Mouse (Mus musculus) lung, embryonic 16.5 days (tissue): ENCODE data around the gene Ptgdr2. TPM values are rescaled to one million over a fixed set of nuclear protein-coding genes. Genes with fewer than 3 reads are reported as not detected.

Experiments used
- ATAC-seq: fragments of 200-750 bp; cut with Nextera tagmentation; 2 replicates; pipeline ENCODE4 v1.8.0; 2017; ENCODE audit warnings: low read depth, mild to moderate bottlenecking, moderate library complexity
- H3K27ac ChIP-seq: fragments of 300-500 bp; sonication (generic); 2 replicates; pipeline ENCODE4 v1.5.1; 2014; ENCODE audit warnings: mild to moderate bottlenecking, control low read depth, low read length
- H3K27me3 ChIP-seq: fragments of 300-500 bp; sonication (generic); 2 replicates; pipeline ENCODE4 v1.6.1; 2014; ENCODE audit warnings: low read depth, low read length, mixed read lengths; ENCODE audit not compliant: control insufficient read depth, insufficient read depth
- H3K36me3 ChIP-seq: fragments of 300-500 bp; sonication (generic); 2 replicates; pipeline ENCODE4 v1.6.1; 2014; ENCODE audit warnings: low read length; ENCODE audit not compliant: control insufficient read depth, insufficient read depth
- H3K4me1 ChIP-seq: fragments of 300-500 bp; sonication (generic); replicated peaks from 2 replicates; pipeline ENCODE4 v1.6.1; 2014; ENCODE audit warnings: low read length, mixed read lengths; ENCODE audit not compliant: control insufficient read depth, insufficient read depth
- H3K4me2 ChIP-seq: fragments of 300-500 bp; sonication (generic); 2 replicates; pipeline ENCODE4 v1.6.1; 2014; ENCODE audit warnings: low read depth, low read length, control low read depth
- H3K4me3 ChIP-seq: fragments of 300-500 bp; sonication (generic); 2 replicates; pipeline ENCODE4 v1.5.1; 2014; ENCODE audit warnings: mild to moderate bottlenecking, low read length, control low read depth
- H3K9ac ChIP-seq: fragments of 300-500 bp; sonication (generic); 2 replicates; pipeline ENCODE4 v1.6.1; 2014; ENCODE audit warnings: low read length, control low read depth
- H3K9me3 ChIP-seq: fragments of 300-500 bp; sonication (generic); 2 replicates; pipeline ENCODE4 v1.6.1; 2016; ENCODE audit warnings: low read length; ENCODE audit not compliant: control insufficient read depth
- WGBS: fragments of 180-500 bp; shearing (Covaris S2); extraction: QIAGEN DNeasy Blood & Tissue Kit; methylation state at CpG from one replicate; pipeline ENCODE4 v1.1.7; 2014; 5-methylcytosine and 5-hydroxymethylcytosine counted together
- polyA plus RNA-seq: library from polyadenylated mRNA; unstranded; fragments of >200 nt; fragmentation: Nextera tagmentation; extraction: Ambion mirVana; gene quantifications from 2 replicates; pipeline ENCODE4 v1.2.1, GENCODE M21; 2015

Gene Ptgdr2
- polyA plus RNA-seq, 1 experiment from 2014 or later = 0.11 TPM

- Histone ChIP-seq H3K27ac (peak overlapping the region; percentile 70), H3K4me1 (0 out of 2 replicates have a peak, but pooled peaks cover 4% of the 10 kb centered on the region), H3K36me3 (no peaks in the 10 kb centered on the region), H3K27me3 (peaks cover 6% of the 10 kb centered on the region; the same call in 1 of the 2 replicates), H3K4me2 (no peak overlapping the region), H3K9me3 (no peaks in the 10 kb centered on the region), H3K9ac (no peak overlapping the region), H3K4me3 (no peak overlapping the region)
- WGBS = 18% methylated on average over 11 of the region's 11 CpGs
- peak; percentile 87 for ATAC-seq
These were observed 22.4 kb downstream of the Ptgdr2 start for GRCm38 (mm10) chr19:10959085-10959977.

GRCm38 (mm10) chr19:10959978-10960346 lies 23.0 kb downstream of the Ptgdr2 start:
- H3K4me2 ChIP-seq = no peak overlapping the region
- no peak for ATAC-seq
- 34% methylated on average over 12 of the region's 12 CpGs for whole genome bisulfite sequencing

GRCm38 (mm10) chr19:10965721-10966120 lies 28.8 kb downstream of the Ptgdr2 start:
- Histone ChIP-seq H3K4me1 (no peaks in the 10 kb centered on the region), H3K9me3 (no peaks in the 10 kb centered on the region), H3K4me2 (no peak overlapping the region), H3K36me3 (no peaks in the 10 kb centered on the region), H3K9ac (no peak overlapping the region), H3K4me3 (no peak overlapping the region), H3K27ac (no peak overlapping the region), H3K27me3 (no peaks in the 10 kb centered on the region)
- WGBS = 78% methylated on average over 7 of the region's 7 CpGs
- no peak for ATAC-seq

More at GRCm38 (mm10) chr19:10959978-10960346, 23.0 kb downstream of the Ptgdr2 start:
- H3K4me3 ChIP-seq = no peak overlapping the region
- H3K27ac ChIP-seq = no peak overlapping the region
- peaks cover 6% of the 10 kb centered on the region; the same call in 1 of the 2 replicates for H3K27me3 ChIP-seq
- no peak overlapping the region for H3K9ac ChIP-seq
- H3K9me3 ChIP-seq = no peaks in the 10 kb centered on the region
- no peaks in the 10 kb centered on the region for H3K36me3 ChIP-seq
- 0 out of 2 replicates have a peak, but pooled peaks cover 4% of the 10 kb centered on the region for H3K4me1 ChIP-seq

GRCm38 (mm10) chr19:10968578-10968977 lies 31.6 kb downstream of the Ptgdr2 start:
- no peaks in the 10 kb centered on the region for H3K36me3 ChIP-seq
- WGBS = 81% methylated on average over 7 of the region's 7 CpGs

GRCm38 (mm10) chr19:10970457-10970856 lies 33.5 kb downstream of the Ptgdr2 start:
- Histone ChIP-seq H3K27ac (no peak overlapping the region), H3K27me3 (no peaks in the 10 kb centered on the region), H3K4me1 (peaks cover 6% of the 10 kb centered on the region), H3K9ac (no peak overlapping the region), H3K4me2 (no peak overlapping the region), H3K4me3 (no peak overlapping the region), H3K9me3 (no peaks in the 10 kb centered on the region), H3K36me3 (no peaks in the 10 kb centered on the region)
- ATAC-seq = no peak
- 38% methylated on average over 3 of the region's 3 CpGs for WGBS

More at GRCm38 (mm10) chr19:10968578-10968977, 31.6 kb downstream of the Ptgdr2 start:
- Histone ChIP-seq H3K4me2 (no peak overlapping the region), H3K4me3 (no peak overlapping the region), H3K9me3 (no peaks in the 10 kb centered on the region), H3K9ac (no peak overlapping the region), H3K4me1 (no peaks in the 10 kb centered on the region), H3K27ac (no peak overlapping the region), H3K27me3 (no peaks in the 10 kb centered on the region)
- no peak for ATAC-seq

GRCm38 (mm10) chr19:10972660-10973059 lies 35.7 kb downstream of the Ptgdr2 start:
- WGBS = 76% methylated on average over 3 of the region's 3 CpGs
- H3K4me3 ChIP-seq = no peak overlapping the region
- no peak overlapping the region for H3K27ac ChIP-seq
- no peaks in the 10 kb centered on the region for H3K9me3 ChIP-seq
- no peaks in the 10 kb centered on the region for H3K36me3 ChIP-seq
- peaks cover 6% of the 10 kb centered on the region for H3K4me1 ChIP-seq
- no peaks in the 10 kb centered on the region for H3K27me3 ChIP-seq
- no peak overlapping the region for H3K9ac ChIP-seq
- no peak overlapping the region for H3K4me2 ChIP-seq
- ATAC-seq = no peak

GRCm38 (mm10) chr19:10973187-10973586 lies 36.2 kb downstream of the Ptgdr2 start:
- Histone ChIP-seq H3K4me2 (no peak overlapping the region), H3K9ac (no peak overlapping the region), H3K4me1 (peaks cover 6% of the 10 kb centered on the region), H3K9me3 (no peaks in the 10 kb centered on the region), H3K36me3 (no peaks in the 10 kb centered on the region), H3K4me3 (no peak overlapping the region), H3K27ac (no peak overlapping the region), H3K27me3 (no peaks in the 10 kb centered on the region)
- WGBS = 52% methylated on average over 2 of the region's 2 CpGs
- ATAC-seq = no peak

GRCm38 (mm10) chr19:10974238-10974865 lies 37.4 kb downstream of the Ptgdr2 start, which contains the start of gene Ms4a10:
Gene Ms4a10 (minus strand): TSS chr19:10974670.
- Histone ChIP-seq H3K36me3 (no peaks in the 10 kb centered on the region), H3K4me1 (peaks cover 6% of the 10 kb centered on the region), H3K9me3 (no peaks in the 10 kb centered on the region), H3K27ac (no peak within 1 kb of the TSS), H3K9ac (no peak within 1 kb of the TSS), H3K27me3 (no peaks in the 10 kb centered on the region), H3K4me2 (no peak within 1 kb of the TSS), H3K4me3 (no peak within 1 kb of the TSS)
- WGBS = 7% methylated on average over 4 of the region's 4 CpGs
- ATAC-seq = peak; percentile 73

- ATAC-seq = no peak
- Histone ChIP-seq H3K4me2 (no peak overlapping the region), H3K36me3 (no peaks in the 10 kb centered on the region), H3K27ac (no peak overlapping the region), H3K27me3 (no peaks in the 10 kb centered on the region), H3K9ac (no peak overlapping the region), H3K4me3 (no peak overlapping the region), H3K9me3 (no peaks in the 10 kb centered on the region), H3K4me1 (peaks cover 9% of the 10 kb centered on the region)
- WGBS = 68% methylated on average over 2 of the region's 2 CpGs
These were observed 38.2 kb downstream of the Ptgdr2 start for GRCm38 (mm10) chr19:10975187-10975586.
